Mouse (Mus musculus) kidney, adult 8-10 months (tissue): Measurements from ENCODE around the gene Thap7.
"Not testable (repeated sequence)": the region's sequence is repeated elsewhere in the genome, so short reads cannot be mapped to it uniquely, and the experiment has no call there.

ENCODE experiments used
- DNase-seq, 2 experiments: peaks; one replicate each; pipeline ENCODE4 v3.0.0; 2022

The Thap7 gene

DNA sequence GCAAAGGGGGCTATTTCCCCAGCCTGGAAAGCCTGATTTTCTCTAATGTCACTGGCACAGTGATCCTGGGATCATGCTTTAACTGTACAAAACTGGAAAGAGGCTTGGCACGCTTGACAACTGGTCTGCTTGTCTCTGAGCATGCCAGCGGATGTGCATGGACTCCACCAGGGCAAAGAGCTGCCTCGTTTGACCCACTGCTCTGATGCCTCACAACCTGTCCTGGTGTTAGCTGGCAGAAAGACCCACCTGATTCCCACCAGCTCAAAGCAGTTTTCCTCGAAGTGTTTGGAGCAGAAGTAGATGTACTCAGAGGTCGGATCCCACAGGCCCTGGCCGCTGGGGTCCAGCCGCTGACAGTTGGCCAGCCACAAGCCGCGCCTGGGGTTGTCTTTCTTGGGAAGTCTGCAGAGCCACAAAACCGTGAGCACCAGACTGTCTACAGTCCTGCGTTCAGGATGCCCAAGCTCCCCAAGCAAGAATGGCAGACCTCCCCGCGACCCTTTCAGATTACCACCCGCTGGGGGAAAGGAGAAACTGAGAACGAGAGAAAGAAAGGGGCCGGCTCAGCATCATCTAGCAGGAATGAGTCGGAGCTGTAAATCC, 852 bp downstream of the Thap7 start:
- DNase-seq: no peak

GRCm38 (mm10) chr16:17528276-17528675, 2.7 kb downstream of the Thap7 start:
- DNase-seq: no peak

- no peak for DNase-seq
Observed at GRCm38 (mm10) chr16:17527606-17528005, 3.3 kb downstream of the Thap7 start.

DNA sequence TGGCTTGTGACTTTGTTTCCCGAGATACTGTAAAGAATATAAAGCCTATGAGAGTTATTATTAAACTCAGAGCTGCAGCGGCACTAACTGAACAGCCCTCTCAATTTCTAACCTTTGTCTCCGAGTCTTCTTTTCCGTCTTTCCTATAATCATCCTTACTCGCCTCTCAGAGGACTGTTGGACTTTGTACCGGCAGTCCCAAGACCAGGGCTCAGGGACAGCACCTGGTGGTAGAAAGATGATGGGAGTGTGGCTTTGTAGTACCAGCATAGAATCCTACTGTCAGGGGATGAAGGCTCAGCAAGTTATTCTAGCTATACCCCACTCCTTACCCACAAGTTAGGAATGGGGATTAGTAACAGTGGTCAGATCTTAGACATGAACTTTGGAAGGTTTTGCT, 4.7 kb downstream of the Thap7 start:
- peak; percentile 57 to 62 for DNase-seq

GRCm38 (mm10) chr16:17525524-17525923, 5.4 kb downstream of the Thap7 start:
- DNase-seq: no peak

GRCm38 (mm10) chr16:17524156-17524555, 6.8 kb downstream of the Thap7 start:
- no peak for DNase-seq

DNA sequence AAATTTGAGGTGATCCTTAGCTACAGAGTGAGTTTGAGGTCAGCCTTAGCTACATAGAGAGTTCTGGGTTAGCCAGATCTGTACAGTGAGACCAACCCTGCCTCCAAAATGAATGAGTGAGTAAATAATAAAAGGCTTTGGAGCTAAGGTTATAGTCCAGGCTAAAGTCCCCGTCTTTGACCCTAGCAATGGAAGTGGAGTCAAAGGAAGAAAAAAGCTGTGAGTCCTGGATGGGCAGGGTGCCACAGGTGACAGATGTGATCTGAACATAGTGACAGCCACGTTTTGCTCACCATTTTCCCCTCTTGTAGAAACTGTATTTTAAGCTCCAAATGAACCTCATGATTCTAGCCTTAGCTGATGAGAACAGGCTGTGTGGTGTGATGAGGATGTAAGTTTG, 12.0 kb downstream of the Thap7 start:
- DNase-seq: no peak

- no peak for DNase-seq
Observed at GRCm38 (mm10) chr16:17511431-17511830, 19.5 kb downstream of the Thap7 start.

DNA sequence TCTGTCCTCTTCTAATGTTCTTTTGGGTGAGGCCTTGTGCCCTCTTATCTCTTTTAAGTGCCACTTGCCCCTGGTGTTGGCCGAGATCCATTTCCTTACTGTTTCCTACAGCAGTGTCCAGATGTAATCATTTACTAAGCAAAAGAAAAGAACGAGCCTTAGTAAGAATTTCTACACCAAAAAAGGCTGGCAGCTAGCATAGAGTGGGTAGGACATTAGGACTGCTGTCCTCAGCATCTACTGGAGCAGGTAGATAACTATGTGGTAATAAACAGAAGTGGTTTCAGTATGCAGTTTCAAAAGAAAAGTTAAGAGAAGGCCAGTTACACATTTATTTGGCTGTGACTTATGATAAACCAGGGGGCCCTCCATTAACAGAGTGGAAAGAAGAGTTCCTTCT, 20.2 kb downstream of the Thap7 start:
- DNase-seq: peak; percentile 50 to 70

GRCm38 (mm10) chr16:17510143-17510542, 20.8 kb downstream of the Thap7 start:
- no peak for DNase-seq

DNA sequence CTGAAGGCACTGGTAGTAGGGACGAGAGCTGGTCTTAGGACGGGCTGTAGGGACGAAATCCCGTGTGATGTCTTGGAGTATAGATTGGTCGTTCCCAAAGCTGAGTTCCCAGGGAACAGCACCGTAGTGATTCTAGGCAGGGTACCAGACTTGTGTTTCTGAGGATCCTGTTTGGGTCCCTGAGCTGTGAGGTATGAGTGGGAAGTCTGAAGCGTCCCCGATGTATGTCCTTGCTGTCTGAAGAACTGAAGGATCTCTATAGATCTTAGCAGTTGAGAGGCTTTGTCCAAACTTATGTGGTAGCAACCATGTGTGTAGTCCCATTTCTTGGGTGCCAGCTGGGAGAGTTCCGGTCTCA, 21.7 kb downstream of the Thap7 start:
- no peak for DNase-seq

GRCm38 (mm10) chr16:17508546-17509239, 22.2 kb downstream of the Thap7 start, which contains the start of gene Lztr1:
Gene Lztr1, plus strand, starts transcription at chr16:17508688.
- peak; percentile 83 to 90 for DNase-seq

DNA sequence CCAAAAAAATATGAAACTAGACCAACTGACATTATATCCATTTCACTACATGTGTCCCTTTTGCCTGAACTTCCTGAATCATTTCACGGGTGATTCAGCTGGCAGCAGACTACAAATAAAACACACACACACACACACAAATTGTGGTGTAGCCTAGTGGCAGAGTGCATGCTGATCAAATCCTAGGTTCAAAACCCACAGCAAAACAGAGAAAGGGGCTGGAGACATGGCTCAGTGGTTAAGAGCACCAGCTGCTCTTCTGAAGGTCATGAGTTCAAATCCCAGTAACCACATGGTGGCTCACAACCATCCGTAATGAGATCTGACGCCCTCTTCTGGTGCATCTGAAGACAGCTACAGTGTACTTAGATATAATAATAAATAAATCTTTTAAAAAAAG, 22.9 kb downstream of the Thap7 start:
- DNase-seq: not testable (repeated sequence)

DNA sequence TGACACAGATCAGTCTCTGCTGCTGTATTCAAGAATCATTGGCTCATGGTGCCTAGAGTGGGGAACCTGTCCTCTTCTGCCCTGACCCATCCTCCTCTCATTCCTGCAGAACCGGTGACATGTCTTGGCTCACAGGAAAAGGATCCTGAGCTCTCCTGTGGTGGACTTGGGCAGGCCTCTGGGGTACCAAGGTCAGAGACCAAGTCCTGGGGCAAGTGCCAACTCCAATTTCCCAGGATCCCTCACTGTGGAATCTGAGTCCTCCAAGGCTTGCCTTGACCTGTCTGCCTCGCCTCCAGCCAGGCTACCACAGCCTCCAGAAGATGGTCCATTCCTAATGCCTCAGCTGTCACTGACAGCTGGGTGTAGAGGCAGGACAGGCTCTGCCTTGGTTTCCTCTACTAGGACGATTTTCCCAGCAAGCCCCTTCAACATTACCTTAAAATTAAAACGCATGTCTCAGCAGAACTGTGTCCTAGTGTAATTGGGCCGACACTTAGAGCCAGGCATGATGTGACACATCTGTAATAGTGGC, 23.9 kb downstream of the Thap7 start:
- DNase-seq: peak; percentile 64 to 72

DNA sequence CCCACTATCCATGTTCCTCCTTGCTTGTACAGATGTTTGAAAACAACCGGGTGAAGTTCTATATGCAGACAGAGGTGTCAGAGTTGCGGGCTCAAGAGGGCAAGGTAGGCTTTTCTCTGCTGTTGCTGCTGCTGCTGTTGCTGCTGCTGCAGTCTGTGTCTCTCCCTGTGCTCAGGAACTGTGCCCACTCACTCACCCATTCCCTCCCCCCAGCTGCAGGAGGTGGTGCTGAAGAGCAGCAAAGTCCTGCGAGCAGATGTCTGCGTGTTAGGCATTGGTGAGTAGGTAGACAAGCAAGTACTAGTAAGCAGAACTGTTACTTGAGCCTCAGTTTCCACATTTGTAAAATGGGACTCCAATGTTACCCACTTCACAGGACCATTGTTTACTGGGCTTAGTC, 28.3 kb downstream of the Thap7 start:
- DNase-seq: no peak

DNA sequence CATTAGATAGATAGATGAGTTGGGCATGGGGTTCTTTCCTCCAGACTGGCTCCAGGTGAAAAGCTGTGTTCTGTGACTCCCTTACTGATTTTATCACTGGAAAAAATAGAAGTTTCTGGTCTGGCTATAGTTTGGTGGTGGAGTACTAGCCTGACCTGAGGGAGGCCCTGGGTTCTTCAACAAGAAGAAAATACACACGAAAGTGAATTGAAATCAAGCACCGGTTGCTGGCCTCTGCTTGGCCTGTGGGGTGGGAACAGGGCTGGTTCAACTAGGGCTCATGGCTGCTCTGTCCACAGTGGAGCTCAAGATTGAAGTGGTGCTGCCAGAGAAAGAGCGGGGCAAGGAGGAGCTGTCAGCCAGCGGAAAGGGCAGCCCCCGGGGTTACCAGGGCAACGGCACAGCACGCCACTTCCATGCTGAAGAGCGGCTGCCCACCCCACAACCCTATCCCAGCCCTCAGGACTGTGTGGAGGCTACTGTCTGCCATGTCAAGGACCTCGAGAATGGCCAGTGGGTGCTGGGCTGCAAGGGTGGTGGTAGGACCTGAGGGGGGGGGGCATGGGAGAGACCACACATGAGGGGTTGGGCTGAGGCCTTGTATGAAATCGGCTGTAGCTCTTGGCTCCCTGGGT, 31.6 kb downstream of the Thap7 start:
- no peak for DNase-seq

GRCm38 (mm10) chr16:17496499-17497305, 34.2 kb downstream of the Thap7 start:
- peak; percentile 33 to 46 for DNase-seq

- DNase-seq: no peak
Observed at GRCm38 (mm10) chr16:17491896-17492561, 38.9 kb downstream of the Thap7 start.

- DNase-seq: no peak
Observed at GRCm38 (mm10) chr16:17491154-17491553, 39.8 kb downstream of the Thap7 start.

DNA sequence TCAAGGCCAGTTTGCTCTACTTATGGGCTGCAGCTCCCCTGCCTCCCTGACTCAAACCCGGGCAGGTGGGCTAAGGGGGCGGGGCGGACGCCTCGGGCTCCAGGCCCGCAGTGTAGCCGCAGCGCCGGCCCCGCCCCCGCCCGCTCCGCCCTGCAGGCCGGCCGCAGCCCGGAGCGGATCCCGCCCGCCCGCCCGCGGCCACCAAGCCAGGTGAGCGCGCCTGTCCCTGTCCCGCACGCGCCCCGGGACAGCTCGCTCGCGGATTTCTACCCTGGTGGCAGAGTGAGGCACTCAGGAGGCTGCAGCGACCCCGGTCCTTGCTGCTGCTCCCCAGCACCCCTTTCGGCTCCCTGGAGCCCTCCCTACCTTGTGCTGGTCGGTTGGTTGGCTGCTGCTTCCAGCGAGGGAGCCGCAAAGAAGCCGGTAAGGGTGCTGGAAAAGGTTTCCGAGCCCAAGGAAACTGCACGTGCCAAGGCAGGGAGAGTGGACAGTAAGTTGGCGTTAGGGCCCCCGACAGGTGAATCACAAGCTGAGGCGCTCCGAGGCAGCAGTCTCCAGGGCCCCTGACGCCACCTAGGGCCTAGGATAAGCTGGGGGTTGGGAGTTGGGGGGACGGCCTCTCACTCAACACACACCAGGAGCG, 41.3 kb downstream of the Thap7 start, which contains the start of gene Aifm3:
Gene Aifm3 (plus strand): TSS at position 143 of the 643 bp plus-strand sequence.
- DNase-seq: no peak

DNA sequence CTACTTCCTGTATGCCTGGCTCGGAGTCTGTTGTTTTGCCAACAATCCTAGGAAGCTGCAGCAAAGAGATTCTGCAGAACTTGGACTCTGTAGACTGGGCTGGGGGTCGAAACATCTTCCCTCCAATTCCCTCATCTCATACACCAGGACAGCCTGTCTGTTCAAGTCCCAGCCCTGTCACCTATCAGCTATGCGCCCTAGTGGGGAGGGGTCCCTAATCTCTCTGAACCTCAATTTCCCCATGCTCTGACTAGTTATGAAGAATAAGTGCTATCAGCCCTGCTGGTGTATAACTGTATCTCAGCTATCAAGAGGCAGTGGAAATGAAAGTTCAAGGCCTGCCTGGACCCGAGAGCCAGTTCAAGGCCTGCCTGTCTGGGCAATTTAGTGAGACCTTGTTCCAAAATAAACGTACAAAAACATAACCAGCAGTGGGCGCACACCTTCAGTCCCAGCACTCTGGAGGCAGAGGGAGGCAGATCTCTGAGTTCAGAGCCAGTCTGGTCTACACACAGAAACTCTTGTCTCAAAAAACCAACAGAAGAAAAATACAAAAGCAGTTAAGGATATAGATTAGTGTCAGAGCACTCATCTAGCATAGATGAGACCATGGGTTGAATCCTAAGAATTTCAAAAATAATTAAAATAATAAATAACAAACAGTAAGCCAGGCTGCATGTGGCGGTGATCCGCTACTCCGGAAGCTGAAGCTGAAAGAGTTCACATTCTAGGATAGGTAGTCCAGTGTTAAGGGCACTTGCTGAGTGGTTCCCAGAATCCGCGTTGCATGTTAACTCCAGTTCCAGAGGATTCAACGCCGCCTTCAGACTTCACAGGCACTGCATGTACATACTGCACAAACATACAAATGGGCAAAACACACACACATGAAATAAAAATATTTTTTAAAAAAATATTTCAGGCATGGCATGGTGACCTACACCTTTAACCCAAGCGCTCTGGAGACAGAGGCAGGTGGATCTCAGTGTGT, 42.2 kb downstream of the Thap7 start:
- no peak for DNase-seq
